Mouse (Mus musculus): ENCODE results near the gene Cyb5r3. TPM values are rescaled to one million over a fixed set of nuclear protein-coding genes. Genes with fewer than 3 reads are reported as not detected.

Gene Cyb5r3
- total and polyA plus RNA-seq, 2 experiments from 2014 or later: 117 to 166 TPM

DNA sequence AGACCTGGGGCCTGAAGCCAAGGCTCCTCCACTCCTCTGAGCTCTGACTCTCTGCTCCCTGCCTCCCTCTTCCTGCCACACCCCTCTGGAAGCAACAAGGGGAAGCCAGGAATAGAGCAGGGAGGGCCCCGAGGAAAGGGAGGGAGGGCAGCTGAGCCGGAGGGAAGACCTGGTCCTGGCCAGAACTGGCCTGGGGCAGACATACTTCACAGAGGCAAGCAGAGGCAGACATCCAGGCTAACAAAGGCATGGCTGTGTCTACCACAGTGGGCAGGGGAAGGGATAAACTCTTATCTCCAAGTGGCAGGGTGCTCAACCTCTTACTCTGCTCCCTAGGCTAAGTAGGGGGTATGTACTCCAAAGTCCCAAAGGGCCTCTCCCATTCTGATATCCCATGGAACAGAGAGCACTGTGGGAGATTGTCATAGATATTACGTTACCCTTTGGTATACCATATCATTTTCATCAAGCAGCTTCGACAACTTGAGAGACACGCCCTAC is 7.4 kb downstream of the Cyb5r3 start:
- H3K9ac ChIP-seq (replicated peaks; ENCODE audit: low read depth, low read length): no peak overlapping the region
- peaks cover 20% of the 10 kb centered on the region for H3K36me3 ChIP-seq (replicated peaks; ENCODE audit: control insufficient read depth, insufficient read depth, low read length)
- ATAC-seq (ENCODE audit: insufficient read depth, low read depth): peak; percentile 88

GRCm38 (mm10) chr15:83162818-83163485 is 9.4 kb downstream of the Cyb5r3 start:
- Histone ChIP-seq H3K36me3 (replicated peaks; ENCODE audit: control insufficient read depth, insufficient read depth, low read length) (peaks cover 31% of the 10 kb centered on the region), H3K9ac (replicated peaks; ENCODE audit: low read depth, low read length) (no peak overlapping the region), H3K27ac (ENCODE audit: low read depth) (no peak overlapping the region), H3K9me3 (replicated peaks; ENCODE audit: control insufficient read depth, low read length) (no peaks in the 10 kb centered on the region), H3K4me2 (ENCODE audit: low read depth, low read length) (no peak overlapping the region), H3K4me3 (ENCODE audit: low read depth, low read length) (no peak overlapping the region), H3K27me3 (ENCODE audit: control insufficient read depth, insufficient read depth, low read length) (no peaks in the 10 kb centered on the region), H3K4me1 (ENCODE audit: control insufficient read depth, insufficient read depth) (peaks cover 20% of the 10 kb centered on the region)
- TF ChIP-seq EP300 (IDR thresholded peaks at IDR 0.05; ENCODE audit: low read depth): no peak
- no peak for TF ChIP-seq CTCF (IDR thresholded peaks at IDR 0.05; ENCODE audit: low read depth)
- ATAC-seq (ENCODE audit: insufficient read depth, low read depth) (no peak), DNase-seq (ENCODE audit: low spot score) (no peak)
- 92% methylated on average over 11 of the region's 11 CpGs for WGBS

More for the DNA sequence above, 7.4 kb downstream of the Cyb5r3 start:
- peak; percentile 61; the same call in 1 of the 2 replicates for TF ChIP-seq EP300 (IDR thresholded peaks at IDR 0.05; ENCODE audit: low read depth)
- TF ChIP-seq CTCF (IDR thresholded peaks at IDR 0.05; ENCODE audit: low read depth): peak; percentile 23
- DNase-seq (ENCODE audit: low spot score): peak; percentile 89
- Histone ChIP-seq H3K27ac (ENCODE audit: low read depth) (peak overlapping the region; percentile 66), H3K4me3 (ENCODE audit: low read depth, low read length) (no peak overlapping the region), H3K4me2 (ENCODE audit: low read depth, low read length) (no peak overlapping the region), H3K9me3 (replicated peaks; ENCODE audit: control insufficient read depth, low read length) (no peaks in the 10 kb centered on the region), H3K4me1 (ENCODE audit: control insufficient read depth, insufficient read depth) (peaks cover 21% of the 10 kb centered on the region), H3K27me3 (ENCODE audit: control insufficient read depth, insufficient read depth, low read length) (no peaks in the 10 kb centered on the region)
- 44% methylated on average over 5 of the region's 5 CpGs for WGBS

DNA sequence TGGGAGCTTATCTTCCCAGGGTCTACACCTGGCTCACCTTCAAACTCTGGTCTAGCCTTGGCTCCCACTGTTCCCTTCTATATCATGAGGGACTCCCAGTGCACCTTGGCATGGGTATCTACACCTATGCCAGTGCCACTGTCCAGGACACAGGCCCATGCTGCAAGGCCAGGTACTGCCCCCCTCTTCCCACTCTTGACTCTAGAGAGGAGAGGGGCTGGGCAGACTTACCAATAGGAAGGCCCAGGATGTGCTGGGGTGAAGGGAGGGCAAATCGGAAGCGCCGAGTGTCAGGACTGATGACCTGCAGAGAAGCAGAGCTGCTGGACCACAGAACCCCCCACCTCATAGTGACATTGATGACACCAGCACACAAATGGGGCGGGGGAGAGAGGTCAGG is 10.4 kb downstream of the Cyb5r3 start:
- no peak overlapping the region for H3K27ac ChIP-seq (ENCODE audit: low read depth)
- no peak overlapping the region for H3K4me2 ChIP-seq (ENCODE audit: low read depth, low read length)
- H3K36me3 ChIP-seq (replicated peaks; ENCODE audit: control insufficient read depth, insufficient read depth, low read length): peaks cover 34% of the 10 kb centered on the region
- DNase-seq (ENCODE audit: low spot score) (no peak), ATAC-seq (ENCODE audit: insufficient read depth, low read depth) (no peak)
- no peaks in the 10 kb centered on the region for H3K27me3 ChIP-seq (ENCODE audit: control insufficient read depth, insufficient read depth, low read length)
- peaks cover 17% of the 10 kb centered on the region for H3K4me1 ChIP-seq (ENCODE audit: control insufficient read depth, insufficient read depth)
- no peak overlapping the region for H3K9ac ChIP-seq (replicated peaks; ENCODE audit: low read depth, low read length)
- no peaks in the 10 kb centered on the region for H3K9me3 ChIP-seq (replicated peaks; ENCODE audit: control insufficient read depth, low read length)
- 94% methylated on average over 4 of the region's 4 CpGs for WGBS
- TF ChIP-seq CTCF (IDR thresholded peaks at IDR 0.05; ENCODE audit: low read depth) (no peak), EP300 (IDR thresholded peaks at IDR 0.05; ENCODE audit: low read depth) (no peak)
- no peak overlapping the region for H3K4me3 ChIP-seq (ENCODE audit: low read depth, low read length)

DNA sequence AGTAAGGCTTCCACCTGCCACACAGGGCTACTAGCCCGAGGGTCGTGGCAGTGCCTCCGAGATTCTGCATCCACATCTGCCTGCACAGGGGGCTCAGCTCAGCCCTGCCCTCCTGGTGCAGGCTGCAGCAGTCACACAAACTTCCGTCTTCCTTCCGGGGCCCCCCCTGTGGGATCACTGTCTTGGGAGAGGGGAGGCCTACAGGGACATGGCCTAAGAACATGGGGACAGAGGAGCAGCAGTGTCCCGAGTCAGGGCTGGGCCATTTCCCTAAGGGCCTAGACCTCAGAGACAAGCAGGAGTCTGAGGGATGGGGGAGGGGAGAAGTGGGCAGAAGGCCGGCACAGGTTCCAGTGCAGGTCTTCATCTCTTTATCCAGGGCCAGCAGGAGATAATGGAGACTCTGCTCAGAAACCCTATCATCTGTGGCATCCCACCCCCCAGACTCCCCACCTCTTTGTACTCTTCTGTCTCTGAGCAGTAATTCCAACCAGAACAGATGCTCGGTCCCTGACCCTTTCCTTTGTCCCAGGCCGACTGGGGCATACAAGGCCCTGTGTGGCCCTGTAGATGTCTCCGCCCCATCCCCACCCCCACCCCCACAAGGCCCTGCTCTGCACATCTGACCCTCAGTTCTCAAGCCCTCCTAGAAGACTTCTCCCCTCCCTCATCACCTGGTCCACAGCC is 11.2 kb downstream of the Cyb5r3 start:
- ATAC-seq (ENCODE audit: insufficient read depth, low read depth) (no peak), DNase-seq (ENCODE audit: low spot score) (no peak)
- Histone ChIP-seq H3K4me3 (ENCODE audit: low read depth, low read length) (no peak overlapping the region), H3K9ac (replicated peaks; ENCODE audit: low read depth, low read length) (no peak overlapping the region), H3K27me3 (ENCODE audit: control insufficient read depth, insufficient read depth, low read length) (no peaks in the 10 kb centered on the region), H3K27ac (ENCODE audit: low read depth) (no peak overlapping the region), H3K4me1 (ENCODE audit: control insufficient read depth, insufficient read depth) (peaks cover 9% of the 10 kb centered on the region), H3K9me3 (replicated peaks; ENCODE audit: control insufficient read depth, low read length) (no peaks in the 10 kb centered on the region), H3K4me2 (ENCODE audit: low read depth, low read length) (no peak overlapping the region), H3K36me3 (replicated peaks; ENCODE audit: control insufficient read depth, insufficient read depth, low read length) (peaks cover 41% of the 10 kb centered on the region)
- no peak for TF ChIP-seq EP300 (IDR thresholded peaks at IDR 0.05; ENCODE audit: low read depth)
- TF ChIP-seq CTCF (IDR thresholded peaks at IDR 0.05; ENCODE audit: low read depth): no peak
- WGBS: 73% methylated on average over 10 of the region's 10 CpGs

DNA sequence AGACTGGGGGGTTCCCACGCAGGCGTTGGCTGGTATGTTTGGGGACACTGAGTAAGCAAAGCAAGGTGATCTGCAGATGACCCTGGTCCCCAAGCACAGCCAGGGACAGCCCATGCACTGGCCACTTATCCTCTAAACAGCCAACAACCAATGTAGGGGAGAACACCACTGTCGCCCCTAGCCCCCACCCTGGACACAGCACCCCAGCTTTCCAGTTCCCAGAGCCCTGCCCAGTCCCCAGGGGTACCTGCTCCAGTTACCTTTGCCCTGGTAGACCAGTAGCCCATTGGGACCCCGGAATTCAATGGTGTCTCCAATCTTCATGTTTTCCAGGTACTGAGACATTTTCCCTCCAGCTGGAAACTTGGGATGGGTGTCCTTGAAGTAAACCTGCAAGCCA is 11.8 kb downstream of the Cyb5r3 start:
- Histone ChIP-seq H3K27ac (ENCODE audit: low read depth) (no peak overlapping the region), H3K4me2 (ENCODE audit: low read depth, low read length) (no peak overlapping the region), H3K4me1 (ENCODE audit: control insufficient read depth, insufficient read depth) (peaks cover 6% of the 10 kb centered on the region; the same call in 1 of the 2 replicates), H3K9me3 (replicated peaks; ENCODE audit: control insufficient read depth, low read length) (no peaks in the 10 kb centered on the region), H3K9ac (replicated peaks; ENCODE audit: low read depth, low read length) (no peak overlapping the region), H3K27me3 (ENCODE audit: control insufficient read depth, insufficient read depth, low read length) (no peaks in the 10 kb centered on the region), H3K4me3 (ENCODE audit: low read depth, low read length) (no peak overlapping the region), H3K36me3 (replicated peaks; ENCODE audit: control insufficient read depth, insufficient read depth, low read length) (peaks cover 41% of the 10 kb centered on the region)
- 90% methylated on average over 4 of the region's 4 CpGs for WGBS
- DNase-seq (ENCODE audit: low spot score): no peak
- TF ChIP-seq CTCF (IDR thresholded peaks at IDR 0.05; ENCODE audit: low read depth): no peak
- no peak for TF ChIP-seq EP300 (IDR thresholded peaks at IDR 0.05; ENCODE audit: low read depth)
- ATAC-seq (ENCODE audit: insufficient read depth, low read depth): no peak
